Mouse (Mus musculus) intestine, postnatal 0 days (tissue): ENCODE measurements around the gene Sdr42e1. TPM values are rescaled to one million over a fixed set of nuclear protein-coding genes. Genes with fewer than 3 reads are reported as not detected.

Experiments used
- ATAC-seq: fragments of 200-750 bp; cut with Nextera tagmentation; 2 replicates; pipeline ENCODE4 v1.8.0; 2017; ENCODE audit warnings: mild to moderate bottlenecking, moderate TSS enrichment, moderate library complexity
- H3K27ac ChIP-seq: fragments of 300-500 bp; sonication (generic); 2 replicates; pipeline ENCODE4 v1.5.1; 2014; ENCODE audit warnings: mild to moderate bottlenecking, low read depth, low read length, moderate library complexity
- H3K27me3 ChIP-seq: fragments of 300-500 bp; sonication (generic); replicated peaks from 2 replicates; pipeline ENCODE4 v1.6.1; 2014; ENCODE audit warnings: low read length, mixed read lengths; ENCODE audit not compliant: control insufficient read depth, insufficient read depth
- H3K36me3 ChIP-seq: fragments of 300-500 bp; sonication (generic); 2 replicates; pipeline ENCODE4 v1.6.1; 2014; ENCODE audit warnings: mild to moderate bottlenecking, moderate library complexity; ENCODE audit not compliant: control insufficient read depth, insufficient read depth
- H3K4me1 ChIP-seq: fragments of 300-500 bp; sonication (generic); replicated peaks from 2 replicates; pipeline ENCODE4 v1.6.1; 2014; ENCODE audit warnings: antibody characterized with exemption, low read length, mixed read lengths; ENCODE audit not compliant: control insufficient read depth, insufficient read depth
- H3K4me2 ChIP-seq: fragments of 300-500 bp; sonication (generic); replicated peaks from 2 replicates; pipeline ENCODE4 v1.6.1; 2014; ENCODE audit warnings: low read depth, mild to moderate bottlenecking, moderate library complexity
- H3K4me3 ChIP-seq: fragments of 300-500 bp; sonication (generic); 2 replicates; pipeline ENCODE4 v1.5.1; 2014; ENCODE audit warnings: low read depth, low read length
- H3K9ac ChIP-seq: fragments of 300-500 bp; sonication (generic); 2 replicates; pipeline ENCODE4 v1.6.1; 2014; ENCODE audit warnings: mild to moderate bottlenecking, low read depth, low read length
- H3K9me3 ChIP-seq: fragments of 300-500 bp; sonication (generic); 2 replicates; pipeline ENCODE4 v1.6.1; 2016; ENCODE audit warnings: mixed run types; ENCODE audit not compliant: control insufficient read depth
- CTCF ChIP-seq: sonication (generic); IDR thresholded peaks from 2 replicates; pipeline ENCODE4 v1.5.1; 2016; ENCODE audit warnings: low read depth, mild to moderate bottlenecking, control low read depth, antibody characterized with exemption, moderate library complexity
- WGBS: fragments of 180-500 bp; shearing (Covaris S2); extraction: QIAGEN DNeasy Blood & Tissue Kit; methylation state at CpG from one replicate; pipeline ENCODE4 v1.1.7; 2014; 5-methylcytosine and 5-hydroxymethylcytosine counted together
- polyA plus RNA-seq: library from polyadenylated mRNA; unstranded; fragments of >200 nt; fragmentation: Nextera tagmentation; extraction: Ambion mirVana; gene quantifications from 2 replicates; pipeline ENCODE4 v1.2.1, GENCODE M21; 2015

Sdr42e1 gene
- polyA plus RNA-seq, result 6.0 and 7.7 TPM in 2 replicates

GRCm38 (mm10) chr8:117673430-117673830 lies at the start of gene Sdr42e1:
TSS of gene Sdr42e1 (minus strand) at chr8:117673689.
- Histone ChIP-seq H3K4me1 (peaks cover 3% of the 10 kb centered on the region; the same call in 1 of the 2 replicates), H3K9me3 (no peaks in the 10 kb centered on the region), H3K27me3 (no peaks in the 10 kb centered on the region), H3K4me3 (peak within 1 kb of the TSS; percentile 54), H3K27ac (0 out of 2 replicates have a peak within 1 kb of the TSS, but pooled peaks have one; percentile 24), H3K36me3 (no peaks in the 10 kb centered on the region), H3K9ac (peak within 1 kb of the TSS; percentile 79), H3K4me2 (peak within 1 kb of the TSS; percentile 79)
- TF ChIP-seq CTCF, result no peak
- 0 out of 2 replicates have a peak, but pooled peaks have one; percentile 16 for ATAC-seq
- WGBS, result 5% methylated on average over 17 of the region's 17 CpGs

GRCm38 (mm10) chr8:117718152-117718860 lies 44.8 kb upstream of the Sdr42e1 start:
- ATAC-seq, result peak; percentile 82
- Histone ChIP-seq H3K4me3 (no peak overlapping the region), H3K9ac (no peak overlapping the region), H3K27ac (peak overlapping the region; percentile 52; the same call in 1 of the 2 replicates), H3K4me1 (peaks cover 6% of the 10 kb centered on the region; the same call in 1 of the 2 replicates), H3K36me3 (no peaks in the 10 kb centered on the region), H3K9me3 (no peaks in the 10 kb centered on the region), H3K4me2 (peak overlapping the region; percentile 42), H3K27me3 (no peaks in the 10 kb centered on the region)
- TF ChIP-seq CTCF, result no peak
- WGBS, result 33% methylated on average over 14 of the region's 14 CpGs

- ATAC-seq, result no peak
- Histone ChIP-seq H3K9me3 (no peaks in the 10 kb centered on the region), H3K4me1 (peaks cover 6% of the 10 kb centered on the region; the same call in 1 of the 2 replicates), H3K9ac (no peak overlapping the region), H3K36me3 (no peaks in the 10 kb centered on the region), H3K4me3 (no peak overlapping the region), H3K27ac (no peak overlapping the region), H3K27me3 (no peaks in the 10 kb centered on the region), H3K4me2 (no peak overlapping the region)
- 62% methylated on average over 5 of the region's 5 CpGs for WGBS
- TF ChIP-seq CTCF, result no peak
Measured at GRCm38 (mm10) chr8:117715896-117716295, 42.4 kb upstream of the Sdr42e1 start.

- no peak overlapping the region for H3K27ac ChIP-seq
- WGBS, result 56% methylated on average over 5 of the region's 5 CpGs
- H3K4me3 ChIP-seq, result no peak overlapping the region
- no peak overlapping the region for H3K4me2 ChIP-seq
- no peaks in the 10 kb centered on the region for H3K36me3 ChIP-seq
- H3K9ac ChIP-seq, result no peak overlapping the region
- H3K27me3 ChIP-seq, result no peaks in the 10 kb centered on the region
- H3K9me3 ChIP-seq, result no peaks in the 10 kb centered on the region
- TF ChIP-seq CTCF, result no peak
- peaks cover 6% of the 10 kb centered on the region; the same call in 1 of the 2 replicates for H3K4me1 ChIP-seq
- ATAC-seq, result peak; percentile 59
Measured at GRCm38 (mm10) chr8:117714604-117715003, 41.1 kb upstream of the Sdr42e1 start.

- H3K27me3 ChIP-seq, result no peaks in the 10 kb centered on the region
- H3K36me3 ChIP-seq, result no peaks in the 10 kb centered on the region
- no peak overlapping the region for H3K4me3 ChIP-seq
- H3K4me2 ChIP-seq, result no peak overlapping the region
- 68% methylated on average over 5 of the region's 5 CpGs for WGBS
- no peaks in the 10 kb centered on the region for H3K9me3 ChIP-seq
- no peak for ATAC-seq
- no peak overlapping the region for H3K9ac ChIP-seq
- no peak overlapping the region for H3K27ac ChIP-seq
- H3K4me1 ChIP-seq, result no peaks in the 10 kb centered on the region
- no peak for TF ChIP-seq CTCF
Measured at GRCm38 (mm10) chr8:117712226-117712625, 38.7 kb upstream of the Sdr42e1 start.

- peak; percentile 40; the same call in 1 of the 2 replicates for ATAC-seq
Measured at GRCm38 (mm10) chr8:117706141-117706540, 32.7 kb upstream of the Sdr42e1 start.

More at GRCm38 (mm10) chr8:117706141-117706540, 32.7 kb upstream of the Sdr42e1 start:
- Histone ChIP-seq H3K4me1 (0 out of 2 replicates have a peak, but pooled peaks cover 3% of the 10 kb centered on the region), H3K27me3 (no peaks in the 10 kb centered on the region), H3K9ac (no peak overlapping the region), H3K4me2 (no peak overlapping the region), H3K36me3 (no peaks in the 10 kb centered on the region), H3K9me3 (no peaks in the 10 kb centered on the region), H3K4me3 (no peak overlapping the region), H3K27ac (no peak overlapping the region; the same call in 1 of the 2 replicates)
- no peak for TF ChIP-seq CTCF
- 74% methylated on average over 4 of the region's 4 CpGs for WGBS
